Mouse (Mus musculus): Measurements from ENCODE around the gene Cdh4.

Cdh4 gene

DNA sequence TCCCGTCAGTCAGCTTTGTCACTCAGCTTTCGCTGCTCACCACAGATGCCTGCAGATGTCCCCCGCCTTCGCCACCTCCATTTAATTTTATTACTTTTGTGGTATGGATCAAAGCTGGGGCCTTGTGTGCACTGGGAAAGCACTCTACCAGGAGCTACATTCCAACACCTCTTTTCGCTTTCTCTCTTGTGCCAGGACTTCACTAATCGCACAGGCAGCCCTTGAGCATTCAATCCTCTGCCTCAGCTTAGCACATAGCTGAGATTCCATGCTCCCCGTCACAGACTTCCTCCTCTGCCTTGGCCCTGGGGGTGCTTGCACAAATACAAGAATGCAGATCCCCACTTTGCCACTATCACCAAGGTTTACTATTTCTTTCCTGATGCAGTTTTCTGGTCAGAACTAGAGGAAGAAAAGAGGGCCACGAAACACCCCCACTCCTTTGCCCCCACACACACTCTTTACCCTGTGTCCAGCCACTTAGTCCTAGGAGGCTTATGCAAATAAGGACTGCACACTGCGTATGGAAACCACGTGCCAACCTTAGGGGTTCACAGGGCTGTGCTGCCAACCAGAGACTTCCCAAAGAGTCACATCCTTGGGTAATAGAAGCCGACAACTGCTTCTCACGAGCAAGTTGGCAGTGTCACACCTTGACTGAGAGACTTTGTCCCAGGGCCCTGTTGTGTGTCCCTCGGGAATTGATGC, 350.3 kb downstream of the Cdh4 start:
- no peak for DNase-seq (ENCODE audit: low spot score)

DNA sequence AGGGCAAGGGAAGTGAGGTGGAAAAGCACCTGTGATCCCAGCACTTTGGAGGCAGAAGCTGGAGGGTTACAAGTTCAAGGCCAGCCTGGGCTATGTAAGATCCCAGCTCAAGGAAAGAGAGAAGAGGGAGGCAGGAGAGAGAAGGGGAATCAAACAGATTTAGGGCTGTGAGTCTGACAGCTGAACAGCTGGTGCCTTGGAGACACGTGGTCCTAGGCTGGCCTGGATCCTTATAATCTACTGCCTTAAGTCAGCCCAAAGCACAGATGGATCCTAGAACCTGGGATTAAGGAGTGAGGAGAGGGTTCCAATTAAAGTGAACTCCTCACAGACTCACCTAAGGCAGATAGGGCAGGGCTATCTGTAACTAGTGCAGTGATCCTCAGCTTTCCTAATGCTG, 352.1 kb downstream of the Cdh4 start:
- no peak for DNase-seq (ENCODE audit: low spot score)

DNA sequence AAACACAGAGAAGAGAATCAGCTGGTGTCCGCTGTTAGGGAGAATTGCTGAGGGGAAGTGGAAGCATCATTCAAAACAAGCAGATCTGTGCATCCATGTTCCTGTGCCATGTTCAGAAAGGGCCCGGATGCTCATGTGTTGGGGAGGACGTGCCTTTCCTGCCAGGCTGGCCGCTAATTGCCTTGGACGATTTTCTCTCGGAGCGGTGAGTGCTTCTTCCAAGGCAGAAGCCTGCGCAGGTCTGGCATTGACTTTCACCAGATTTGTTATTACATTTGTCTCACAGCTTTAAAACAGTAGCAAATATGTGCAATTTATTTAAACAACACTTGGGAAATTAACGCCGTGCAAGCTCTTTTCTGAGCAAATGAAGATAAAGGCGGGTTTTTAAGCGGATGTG, 353.2 kb downstream of the Cdh4 start:
- DNase-seq (ENCODE audit: low spot score), result no peak

DNA sequence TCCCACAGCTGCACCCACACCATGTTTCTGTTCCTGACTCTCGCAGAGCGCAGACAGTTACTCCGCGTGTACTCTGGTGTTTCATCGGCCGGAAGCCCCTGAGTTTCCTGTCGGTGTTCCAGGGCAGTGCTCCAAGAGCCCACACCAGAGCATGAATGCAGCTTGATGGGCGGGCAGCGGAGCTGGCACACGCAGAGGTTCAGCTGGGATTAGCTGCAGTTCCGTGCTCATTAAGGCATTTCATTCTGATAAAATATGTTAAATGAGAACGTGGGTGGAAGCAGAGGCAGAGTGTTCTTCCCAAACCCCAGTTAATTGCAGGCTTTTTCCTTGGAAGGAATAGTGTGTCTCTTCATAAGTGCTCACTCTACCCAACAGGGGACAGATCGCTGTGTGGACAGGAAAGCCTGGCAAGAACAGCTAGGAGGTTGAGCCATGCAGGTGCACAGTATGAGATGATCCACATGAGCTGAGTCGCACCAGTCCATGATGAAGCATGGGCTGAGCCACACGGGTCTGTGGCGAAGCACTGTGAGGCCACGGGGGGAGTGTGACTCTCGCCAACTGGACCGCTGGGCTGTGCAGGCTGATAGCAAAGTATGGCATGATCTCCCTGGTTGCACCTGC, 357.8 kb downstream of the Cdh4 start:
- DNase-seq (ENCODE audit: low spot score), result no peak

DNA sequence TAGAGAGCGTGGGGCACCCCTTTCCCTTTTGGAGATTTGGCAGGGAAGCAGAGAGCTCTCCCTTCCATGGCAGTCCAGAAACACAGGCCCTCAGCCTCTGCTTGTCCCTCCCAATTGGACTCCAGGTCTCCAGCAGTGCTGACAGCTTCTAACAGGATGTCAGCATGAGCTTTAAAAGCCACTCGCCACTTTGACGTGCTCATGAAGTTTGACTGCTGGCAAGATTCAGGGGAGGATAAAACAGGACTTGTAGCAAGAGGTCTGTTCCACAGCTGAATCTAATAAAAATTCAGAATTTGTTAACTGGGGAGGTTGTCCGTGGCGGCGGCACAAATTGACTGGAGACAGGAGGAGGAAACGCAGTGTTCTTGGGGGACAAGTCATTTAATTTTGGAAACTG, 358.8 kb downstream of the Cdh4 start:
- DNase-seq (ENCODE audit: low spot score), result no peak

DNA sequence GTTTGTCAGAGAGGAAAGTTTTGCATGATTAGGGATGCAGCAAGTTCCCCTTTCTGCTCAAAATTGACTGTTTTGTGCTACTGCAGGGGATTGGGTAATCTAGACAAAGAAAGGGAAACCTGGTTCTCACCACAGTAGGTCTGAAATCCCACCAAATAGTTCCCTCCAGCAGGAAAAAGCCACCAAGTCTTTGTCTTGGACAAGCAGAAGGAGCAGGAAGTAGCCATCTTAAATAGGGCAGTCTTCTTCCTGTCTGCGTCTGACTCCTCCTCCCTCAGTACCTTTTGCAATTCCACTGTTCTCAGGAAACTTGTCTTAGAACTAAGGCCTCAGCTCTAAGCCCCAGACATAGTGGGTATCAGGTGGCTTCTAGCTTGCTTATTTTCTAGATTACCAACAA, 360.2 kb downstream of the Cdh4 start:
- DNase-seq (ENCODE audit: low spot score), result no peak

DNA sequence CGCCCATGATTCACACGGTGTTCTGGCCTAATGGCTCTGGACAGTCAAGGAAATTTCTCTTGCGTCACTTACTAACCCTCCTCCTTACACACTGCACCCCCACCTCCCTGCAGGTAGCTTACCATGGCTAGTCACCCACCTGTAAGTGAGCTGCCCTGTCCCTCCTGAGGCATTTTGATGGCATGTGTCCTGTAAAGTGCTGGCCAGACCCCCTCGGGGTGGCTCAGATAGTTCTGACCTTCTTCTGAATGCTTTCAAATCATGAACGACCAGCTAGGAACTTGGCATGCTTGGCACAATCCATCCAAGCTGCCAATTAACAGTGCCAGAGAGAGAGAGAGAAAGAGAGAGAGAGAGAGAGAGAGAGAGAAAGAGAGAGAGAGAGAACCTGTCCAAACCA, 368.9 kb downstream of the Cdh4 start:
- DNase-seq (ENCODE audit: low spot score), result no peak

DNA sequence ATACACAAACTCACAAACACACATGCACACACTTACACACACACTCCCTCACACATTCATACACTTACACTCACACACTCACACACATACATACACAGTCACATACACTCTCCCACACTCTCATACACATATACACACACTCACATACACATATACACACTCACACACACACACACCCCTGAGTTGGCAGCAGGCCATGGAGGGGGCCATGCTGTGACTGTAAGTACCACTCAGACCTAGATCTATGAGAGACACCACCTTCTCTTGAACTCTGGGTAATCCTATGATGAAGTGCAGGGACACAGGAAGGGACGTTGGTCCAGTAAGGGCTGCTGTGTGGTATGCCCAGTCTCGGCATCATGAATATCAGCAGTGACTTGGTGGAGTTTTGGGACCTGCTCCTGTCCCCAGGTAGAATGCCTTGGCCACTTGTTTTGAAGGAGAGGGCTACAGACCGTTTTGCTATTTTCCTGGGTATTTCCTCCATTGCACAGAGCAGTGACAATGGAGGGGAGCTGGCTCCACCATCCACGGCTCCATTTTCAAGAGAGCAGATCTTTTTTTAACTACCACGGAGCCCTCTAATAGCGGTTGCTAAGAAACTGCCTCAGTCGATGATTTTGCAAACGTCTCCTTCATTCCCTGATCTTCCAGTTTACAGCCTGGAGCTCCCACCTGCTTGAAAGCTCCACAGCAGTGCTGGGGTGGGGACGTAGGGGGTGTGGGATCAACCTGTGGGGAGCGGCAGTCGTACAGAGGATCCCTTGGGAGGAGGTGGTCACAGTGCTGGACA, 371.0 kb downstream of the Cdh4 start:
- no peak for DNase-seq (ENCODE audit: low spot score)

DNA sequence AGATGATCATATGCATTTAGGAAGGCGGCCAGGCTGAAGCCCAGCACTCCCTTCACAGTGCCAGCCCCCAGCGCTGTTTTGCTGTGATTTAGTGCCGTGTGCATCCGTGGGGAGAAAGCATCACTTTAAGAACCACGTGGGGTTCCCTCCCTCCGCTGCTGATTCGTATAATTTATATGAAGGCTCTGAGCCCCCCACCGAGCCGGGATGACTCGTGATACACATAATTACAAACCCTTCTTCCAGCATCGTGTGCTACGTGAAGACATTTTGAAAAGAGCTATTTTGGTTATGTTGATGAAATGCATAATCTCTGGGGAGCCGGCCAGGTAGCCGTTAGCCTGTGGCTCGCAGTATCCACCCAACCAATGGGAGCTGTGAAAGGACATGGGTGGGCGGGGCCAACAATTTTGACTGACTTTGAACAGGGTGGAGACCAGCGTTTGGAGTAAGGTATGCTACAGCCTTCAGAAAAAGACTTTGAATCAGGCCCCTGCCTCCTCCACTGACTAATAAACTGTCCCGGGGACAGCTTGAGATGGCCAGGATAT, 382.6 kb downstream of the Cdh4 start:
- no peak for DNase-seq (ENCODE audit: low spot score)

DNA sequence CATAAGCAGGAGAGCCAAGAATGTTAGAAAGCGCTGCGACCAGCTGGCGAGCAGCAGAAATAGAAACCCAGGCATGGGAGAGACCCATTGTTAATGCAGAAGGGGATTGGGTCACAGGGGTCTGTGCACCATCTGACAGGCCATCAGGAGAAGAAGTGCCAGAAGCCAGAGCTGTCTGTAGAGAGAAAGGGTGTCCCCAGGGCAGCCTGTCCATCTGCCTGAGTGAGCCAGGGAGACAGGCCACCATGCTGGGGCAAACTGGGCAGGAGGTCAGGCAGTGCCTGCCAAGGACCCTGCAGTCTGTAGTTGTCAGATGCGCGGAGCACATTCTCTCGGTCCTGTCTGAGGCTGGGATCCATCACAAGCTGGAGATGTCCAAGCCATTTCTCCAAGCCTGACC, 386.7 kb downstream of the Cdh4 start:
- no peak for DNase-seq (ENCODE audit: low spot score)

DNA sequence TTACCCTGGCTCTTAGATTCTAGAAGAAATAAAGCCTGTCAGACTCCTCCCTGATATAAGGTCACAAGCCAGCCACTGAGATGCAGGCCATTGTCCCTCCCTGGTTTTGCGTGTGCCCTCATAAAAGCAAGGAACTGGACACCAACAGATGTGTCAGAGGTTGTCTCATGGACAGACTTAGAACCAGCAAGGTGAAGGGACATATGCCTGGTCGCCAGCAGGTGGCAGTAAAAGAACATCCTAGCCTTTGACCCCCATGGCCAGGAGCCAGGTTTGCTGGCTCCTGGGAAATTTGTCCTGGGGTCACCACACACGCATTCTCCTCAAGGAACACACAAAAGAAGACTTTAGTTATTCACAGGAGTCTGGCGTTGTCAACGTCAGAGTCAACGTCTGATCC, 387.7 kb downstream of the Cdh4 start:
- no peak for DNase-seq (ENCODE audit: low spot score)

DNA sequence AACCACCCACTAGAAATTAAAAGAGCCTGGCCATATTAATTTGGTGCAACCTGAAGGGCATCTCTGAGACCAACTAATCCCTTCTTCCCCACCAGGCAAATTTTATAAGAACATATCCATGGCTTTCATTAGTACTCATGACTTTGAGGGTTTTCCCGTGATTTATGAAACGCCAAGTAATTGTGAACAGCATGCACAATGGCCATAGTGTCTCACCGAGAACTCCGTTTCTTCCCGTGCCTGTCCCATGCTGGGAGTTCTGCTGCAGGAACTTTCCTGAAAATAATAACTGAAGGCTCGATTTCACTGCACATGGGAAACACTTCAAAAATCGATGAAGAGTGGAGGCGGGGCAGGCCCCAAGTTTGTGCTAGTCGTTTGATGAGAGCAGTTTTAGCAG, 392.7 kb downstream of the Cdh4 start:
- no peak for DNase-seq (ENCODE audit: low spot score)

DNA sequence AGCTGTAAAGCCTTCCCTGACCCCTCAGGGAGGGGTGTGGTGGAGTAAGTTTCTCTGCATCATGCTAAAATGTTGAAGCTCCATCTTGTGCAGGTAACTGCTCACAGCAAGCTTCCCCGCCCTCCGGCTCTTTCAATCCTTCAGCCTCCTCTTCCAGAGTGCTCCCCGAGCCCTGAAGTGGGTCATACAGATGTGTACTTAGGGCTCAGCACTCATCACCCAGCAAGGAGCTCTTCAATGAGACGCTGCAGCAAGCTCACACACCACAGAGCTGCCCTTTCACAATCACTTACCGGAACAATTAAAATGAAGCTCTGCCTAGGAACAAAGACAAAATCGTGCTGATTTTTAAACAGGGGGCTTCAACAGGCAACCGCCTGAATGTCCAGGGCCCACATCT, 393.3 kb downstream of the Cdh4 start:
- DNase-seq (ENCODE audit: low spot score), result no peak

DNA sequence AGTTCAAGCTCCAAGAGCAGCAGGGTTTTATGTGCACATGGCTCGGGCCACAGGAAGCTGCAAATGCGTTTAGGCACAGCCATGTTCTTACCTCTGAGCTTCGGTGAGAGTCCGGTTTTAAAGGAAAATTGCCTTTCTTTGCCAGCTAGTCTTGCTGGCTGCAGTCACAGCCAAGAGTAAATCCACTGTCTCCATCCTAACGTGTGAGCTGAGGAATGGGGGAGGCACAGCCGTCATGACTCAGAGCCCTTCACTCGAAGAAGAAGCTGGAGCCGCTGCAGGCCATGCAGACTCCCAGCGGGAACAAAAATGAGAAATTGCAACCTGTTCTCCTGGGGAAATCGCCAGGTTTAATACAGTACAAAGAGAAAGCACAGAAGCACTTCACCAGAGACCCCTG, 395.0 kb downstream of the Cdh4 start:
- no peak for DNase-seq (ENCODE audit: low spot score)

DNA sequence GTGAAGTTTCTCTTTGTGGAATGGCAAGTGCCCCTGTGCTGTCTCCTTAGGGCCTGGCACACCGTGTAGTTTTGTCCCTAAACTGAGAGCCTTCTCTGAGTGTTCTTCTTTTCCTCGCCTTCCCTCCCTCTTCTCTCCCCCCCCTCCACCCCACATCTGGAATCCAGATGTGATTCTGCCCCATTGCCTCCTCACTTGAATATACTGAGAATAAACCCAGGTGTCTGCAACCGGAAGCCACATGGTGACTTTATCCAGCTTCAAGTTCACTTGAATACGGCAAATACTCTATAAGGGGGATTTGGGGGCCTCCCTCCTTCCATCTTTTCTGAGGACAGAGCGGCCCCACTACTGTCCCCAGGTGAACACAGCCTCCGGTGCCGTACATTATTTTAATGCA, 395.8 kb downstream of the Cdh4 start:
- no peak for DNase-seq (ENCODE audit: low spot score)

DNA sequence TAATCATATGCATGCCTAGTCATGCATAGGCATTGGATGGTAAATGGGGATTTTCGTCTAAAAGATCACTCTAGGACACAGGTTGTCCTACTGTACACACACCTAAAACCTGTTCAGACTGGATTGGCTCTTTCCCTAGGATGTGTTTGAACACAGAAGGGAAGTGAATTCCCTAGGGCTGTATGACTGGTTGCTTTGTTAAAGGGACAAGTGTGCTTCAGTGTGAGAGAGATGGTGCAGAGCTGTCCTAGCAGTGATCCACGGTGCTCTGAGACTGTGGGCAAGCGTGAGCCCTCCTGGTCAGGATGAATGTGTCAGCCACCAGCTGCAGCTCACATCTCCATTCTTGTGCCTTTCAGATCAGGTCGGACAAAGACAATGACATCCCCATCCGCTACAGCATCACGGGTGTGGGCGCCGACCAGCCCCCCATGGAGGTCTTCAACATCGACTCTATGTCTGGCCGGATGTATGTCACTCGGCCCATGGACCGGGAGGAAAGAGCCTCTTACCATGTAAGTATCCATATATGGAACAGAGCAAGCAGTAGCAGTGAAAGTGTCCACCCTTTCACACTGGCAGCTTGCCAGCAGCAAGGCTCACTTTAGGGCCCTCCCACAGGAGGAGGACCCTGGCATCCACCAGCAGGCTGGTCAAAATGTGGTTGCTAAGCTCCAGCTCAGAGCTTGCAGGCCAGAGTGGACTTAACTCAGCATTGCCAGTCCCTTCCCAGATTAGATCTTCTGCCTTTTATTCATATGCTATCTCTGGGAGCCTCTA, 400.6 kb downstream of the Cdh4 start:
- no peak for DNase-seq (ENCODE audit: low spot score)

DNA sequence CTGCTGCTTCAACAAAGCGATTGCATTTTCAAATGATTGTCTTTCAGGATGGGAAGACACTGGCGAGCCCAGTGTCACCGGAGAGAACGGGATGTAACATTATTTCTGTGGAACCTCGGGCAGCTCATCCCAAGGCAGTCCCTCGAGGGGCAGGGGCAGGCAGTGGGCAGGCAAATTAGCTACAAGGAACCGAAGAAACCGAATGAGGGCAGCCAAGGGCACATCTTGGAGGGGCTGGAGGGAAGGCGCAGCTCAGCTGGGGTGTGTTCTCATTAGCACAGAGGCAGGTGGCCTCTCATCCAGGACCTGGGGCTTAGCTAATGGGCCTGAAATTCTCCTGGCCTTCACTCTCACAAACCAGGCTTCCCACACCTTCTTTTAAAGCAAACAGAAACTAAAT, 407.5 kb downstream of the Cdh4 start:
- DNase-seq (ENCODE audit: low spot score), result no peak

DNA sequence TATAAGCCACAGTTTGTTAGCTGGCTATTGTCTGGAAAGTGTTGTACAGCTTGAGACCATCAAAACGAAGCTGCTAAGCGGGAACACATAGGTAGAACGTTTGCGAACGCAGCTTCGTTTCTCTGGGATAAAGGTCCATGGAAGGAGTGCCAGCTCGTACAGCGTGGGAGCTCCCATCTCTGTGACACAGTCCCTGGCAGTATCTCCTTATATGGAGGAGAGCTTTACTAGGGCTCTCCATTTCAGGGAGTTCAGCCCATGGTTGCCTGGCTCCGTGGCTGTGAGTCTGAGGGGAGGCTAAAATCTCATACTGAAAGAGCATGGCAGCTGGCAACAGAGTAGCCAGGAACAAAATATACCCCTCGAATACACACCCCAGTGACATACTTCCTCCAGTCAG, 409.9 kb downstream of the Cdh4 start:
- no peak for DNase-seq (ENCODE audit: low spot score)

DNA sequence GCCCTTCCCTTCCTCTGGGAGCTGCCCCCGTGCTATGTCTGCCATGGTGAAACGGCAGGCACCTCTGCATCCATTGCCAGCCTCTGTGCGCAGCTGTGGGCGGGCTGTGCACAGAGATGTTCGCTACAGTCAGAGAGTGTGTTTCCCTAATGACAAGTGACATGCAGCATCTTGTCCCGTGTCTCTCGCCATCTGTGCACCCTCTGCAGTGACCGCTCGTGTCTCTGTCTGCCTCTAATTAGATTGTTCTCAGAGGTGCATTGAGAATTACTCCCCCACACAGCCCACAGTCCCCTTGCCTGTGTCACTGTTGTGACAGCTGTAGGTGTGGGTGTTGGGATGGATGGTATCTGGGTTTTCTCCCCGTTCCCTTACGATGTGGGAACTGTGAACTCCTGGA, 410.6 kb downstream of the Cdh4 start:
- DNase-seq (ENCODE audit: low spot score), result no peak

DNA sequence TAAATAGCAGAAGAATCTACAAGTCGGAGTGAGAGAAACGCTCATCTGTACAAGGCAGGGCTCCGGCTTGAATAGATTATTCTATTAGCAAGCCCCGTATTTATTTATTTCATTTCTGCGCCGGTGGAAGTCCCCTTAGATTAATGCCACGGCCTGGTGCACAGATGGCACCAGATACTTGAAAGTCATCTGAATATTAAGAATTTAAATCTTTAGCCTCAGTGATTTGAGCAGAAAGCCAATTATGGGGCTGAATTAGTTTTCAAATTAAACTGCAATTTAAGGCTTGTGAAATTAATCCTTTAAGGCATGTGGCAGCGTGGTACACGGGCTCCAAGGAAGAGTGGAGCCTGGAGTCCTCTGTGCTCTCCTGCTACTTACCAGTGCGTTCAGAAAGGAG, 411.7 kb downstream of the Cdh4 start:
- no peak for DNase-seq (ENCODE audit: low spot score)

DNA sequence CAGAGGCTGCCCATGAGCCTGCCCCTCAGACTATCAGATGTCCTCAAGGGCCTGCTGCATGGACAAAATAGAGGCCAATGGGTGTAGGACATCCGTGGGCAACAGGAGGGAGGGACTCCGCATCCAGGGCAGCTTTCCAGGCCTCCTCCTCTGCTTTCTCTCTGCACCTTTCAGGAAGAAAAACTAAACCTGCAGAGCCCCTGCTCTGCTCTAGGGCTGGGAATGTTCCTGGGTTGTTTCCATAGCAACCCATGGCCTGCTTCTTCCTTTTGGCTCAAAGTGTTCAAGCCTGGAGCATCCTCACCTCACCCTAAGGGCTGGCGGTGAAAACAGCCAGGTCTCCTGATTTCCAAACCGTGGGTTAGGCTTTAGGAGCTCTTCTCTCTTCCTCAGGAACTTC, 414.9 kb downstream of the Cdh4 start:
- no peak for DNase-seq (ENCODE audit: low spot score)

DNA sequence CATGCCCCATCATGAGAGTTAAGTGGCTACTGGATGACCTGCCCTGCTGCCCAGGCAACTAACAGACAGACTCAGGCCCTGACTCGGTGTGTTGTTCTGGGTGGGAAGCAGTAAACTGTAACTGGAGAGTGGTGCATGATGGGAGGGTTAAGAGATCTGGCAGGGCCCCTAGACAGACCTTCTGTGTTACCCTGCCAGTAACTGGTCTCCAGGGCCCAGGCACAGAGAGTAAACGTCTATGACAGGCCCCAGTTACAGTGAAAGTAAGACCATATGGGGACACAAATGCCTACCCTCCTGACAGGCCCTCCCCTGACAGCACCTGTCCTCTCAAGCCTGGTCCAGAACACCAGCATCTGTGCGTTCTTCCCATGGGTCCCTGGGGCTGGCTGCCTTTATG, 420.4 kb downstream of the Cdh4 start:
- DNase-seq (ENCODE audit: low spot score), result no peak

Measured in ovary, postnatal 10 days (tissue).